Mouse (Mus musculus) cerebellum, postnatal 10 days (tissue): ENCODE measurements around the gene Fcgr3.
"Not testable (repeated sequence)": the region's sequence is repeated elsewhere in the genome, so short reads cannot be mapped to it uniquely, and the experiment has no call there.

Experiments
- DNase-seq, 2 experiments: peaks; one replicate each; pipeline ENCODE4 v3.0.0; 2021; ENCODE audit warnings: mixed read lengths in 2 of 2

Fcgr3 gene

DNA sequence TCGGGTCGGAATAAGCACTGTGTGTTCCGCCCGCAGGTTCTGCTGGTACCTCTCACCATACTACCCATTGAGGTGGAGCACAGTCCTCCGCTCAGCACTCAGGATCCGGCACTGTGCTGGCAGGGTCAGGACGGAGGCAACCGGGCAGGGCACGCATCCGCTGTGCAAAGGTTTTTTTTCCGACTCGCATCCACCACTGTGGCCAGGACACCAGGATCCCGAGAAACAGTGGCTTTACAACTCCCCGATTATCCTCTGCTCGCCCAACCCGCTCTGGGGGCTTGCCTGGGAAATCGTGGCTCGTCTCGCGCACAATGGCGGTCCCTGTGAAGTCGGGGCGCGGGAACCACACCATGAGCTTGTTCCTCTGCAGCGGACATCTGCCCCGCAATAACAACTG, 21.0 kb upstream of the Fcgr3 start:
- peak in 1 of 2 experiments; percentile 17 for DNase-seq

DNA sequence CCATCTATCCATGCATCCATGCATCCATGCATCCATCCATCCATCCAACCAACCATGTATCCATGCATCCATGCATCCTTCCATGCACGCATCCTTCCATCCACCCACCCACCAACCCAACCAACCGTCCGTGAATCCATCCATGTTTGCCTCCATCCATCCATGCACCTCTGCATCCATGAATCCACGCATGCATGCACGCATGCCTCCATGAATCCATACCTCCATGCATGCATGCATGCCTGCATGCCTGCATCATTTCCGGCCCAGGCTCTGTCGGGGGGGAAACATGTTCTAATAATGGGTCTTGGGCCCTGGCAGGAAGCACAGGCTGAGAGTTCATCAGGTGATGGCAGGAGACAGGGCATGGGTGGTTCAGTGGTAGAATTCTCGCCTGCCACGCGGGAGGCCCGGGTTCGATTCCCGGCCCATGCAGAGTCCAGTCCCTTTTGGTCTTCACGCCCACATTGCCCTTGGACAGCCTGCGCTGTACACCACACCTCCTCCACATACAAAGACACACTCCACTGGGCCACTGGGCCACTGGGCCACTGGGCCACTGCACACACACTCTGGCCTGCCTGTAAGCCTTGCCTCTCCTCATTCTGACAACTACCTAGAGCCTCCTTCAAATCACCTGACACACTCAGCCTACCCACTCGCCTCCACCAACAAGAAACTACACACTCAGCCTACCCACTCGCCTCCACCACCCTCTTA, 16.9 kb upstream of the Fcgr3 start:
- DNase-seq = not testable (repeated sequence)

DNA sequence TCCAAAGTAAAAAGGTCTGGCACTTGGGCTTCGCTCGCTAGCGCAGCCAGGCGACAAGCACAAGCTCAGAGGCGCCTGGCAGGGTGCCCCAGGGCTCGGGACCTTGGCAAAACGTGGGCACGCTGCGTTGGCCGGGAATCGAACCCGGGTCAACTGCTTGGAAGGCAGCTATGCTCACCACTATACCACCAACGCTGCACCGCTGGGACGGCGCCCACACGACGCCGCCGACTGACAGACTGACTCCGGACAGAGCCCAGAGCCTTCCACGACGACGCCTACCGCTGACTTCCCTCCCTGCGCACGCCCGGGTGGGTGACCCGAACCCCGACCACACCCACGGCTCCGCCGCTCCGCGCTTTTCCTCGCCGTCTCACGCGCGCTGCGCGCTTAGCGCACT, 15.1 kb upstream of the Fcgr3 start:
- not testable (repeated sequence) for DNase-seq

DNA sequence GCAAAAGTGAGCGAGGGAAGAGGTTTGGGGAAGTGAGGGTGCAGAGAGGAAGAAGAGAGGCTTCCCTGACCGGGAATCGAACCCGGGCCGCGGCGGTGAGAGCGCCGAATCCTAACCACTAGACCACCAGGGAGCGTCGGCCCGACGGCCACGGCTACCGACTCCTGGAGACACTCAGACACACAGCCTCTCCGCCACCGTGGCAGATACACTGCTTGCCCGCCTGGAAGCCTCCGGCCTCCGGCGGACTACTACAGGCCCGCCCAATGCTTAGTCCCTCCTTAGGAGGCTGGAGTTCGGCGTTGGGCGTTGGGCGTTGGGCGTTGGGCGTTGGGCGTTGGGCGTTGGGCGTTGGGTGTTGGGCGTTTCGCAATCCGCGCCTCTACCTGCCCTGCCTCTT, 14.6 kb upstream of the Fcgr3 start:
- not testable (repeated sequence) for DNase-seq

DNA sequence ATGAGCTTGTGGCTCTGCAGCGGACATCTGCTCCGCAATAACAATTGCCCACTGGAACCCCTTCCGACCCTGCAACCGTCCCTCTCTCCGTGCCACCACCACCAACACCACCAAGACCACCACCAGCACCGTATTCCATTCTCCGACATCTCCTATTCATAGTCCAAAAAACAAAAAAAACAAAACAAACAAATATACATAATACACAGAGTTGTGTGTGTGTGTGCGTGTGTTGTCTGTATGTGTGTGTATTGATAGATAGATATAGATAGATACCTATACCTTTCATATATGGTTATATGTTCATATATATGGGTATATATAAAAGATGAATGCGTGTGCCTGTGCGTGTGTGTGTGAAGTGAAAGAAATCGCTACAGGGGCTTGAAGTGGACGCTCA, 13.7 kb upstream of the Fcgr3 start:
- not testable (repeated sequence) for DNase-seq

DNA sequence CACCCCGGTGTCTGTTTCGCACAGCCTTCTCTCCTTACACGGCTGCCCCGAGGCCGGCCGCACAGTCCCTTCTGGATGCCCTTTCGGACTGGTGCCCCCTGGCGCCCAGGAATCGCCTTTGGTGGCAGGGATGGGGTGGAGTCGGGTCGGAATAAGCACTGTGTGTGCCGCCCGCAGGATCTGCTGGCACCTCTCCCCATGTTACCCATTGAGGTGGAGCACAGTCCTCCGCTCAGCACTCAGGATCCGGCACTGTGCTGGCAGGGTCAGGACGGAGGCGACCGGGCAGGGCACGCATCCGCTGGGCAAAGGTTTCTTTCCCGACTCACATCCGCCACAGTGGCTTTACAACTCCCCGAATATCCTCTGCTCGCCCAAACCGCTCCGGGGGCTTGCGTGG, 13.2 kb upstream of the Fcgr3 start:
- DNase-seq = peak; percentile 36 to 66

DNA sequence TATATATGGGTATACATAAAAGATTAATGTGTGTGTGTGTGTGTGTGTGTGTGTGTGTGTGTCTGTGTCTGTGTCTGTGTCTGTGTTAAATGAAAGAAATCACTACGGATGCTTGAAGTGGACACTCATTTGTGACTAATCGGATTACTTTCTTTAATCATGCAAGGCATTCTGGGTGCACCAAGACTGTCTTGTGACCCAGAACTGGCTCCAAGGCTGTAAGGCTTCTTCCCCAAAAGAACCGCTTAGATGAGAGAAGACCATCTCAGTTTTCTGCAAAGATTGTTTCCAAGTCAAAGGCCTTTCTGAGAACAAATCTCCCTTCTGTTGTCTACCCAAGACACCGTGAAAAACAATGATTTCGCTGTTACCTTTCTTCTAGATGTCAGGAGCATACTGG, 12.5 kb upstream of the Fcgr3 start:
- DNase-seq = not testable (repeated sequence)

DNA sequence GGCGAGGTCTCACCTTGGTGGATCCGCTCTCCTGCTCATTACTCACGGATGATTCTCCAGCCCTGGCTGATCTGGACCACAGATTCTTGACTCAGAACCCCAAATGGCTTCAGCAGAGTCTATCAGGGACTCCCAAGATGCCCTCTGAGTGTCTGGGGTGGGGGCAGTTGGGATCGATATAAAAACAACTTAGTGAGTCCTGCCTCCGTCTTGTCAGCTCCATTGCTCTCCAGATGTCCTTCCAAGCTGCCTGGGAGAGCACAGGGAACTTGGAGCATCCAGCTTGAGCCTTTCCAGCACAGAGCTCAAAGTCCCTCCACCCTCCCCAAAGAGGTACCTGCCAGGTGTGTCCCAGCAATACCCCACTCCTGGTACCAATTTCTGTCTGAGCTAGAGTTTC, 11.4 kb upstream of the Fcgr3 start:
- DNase-seq = not testable (repeated sequence)

DNA sequence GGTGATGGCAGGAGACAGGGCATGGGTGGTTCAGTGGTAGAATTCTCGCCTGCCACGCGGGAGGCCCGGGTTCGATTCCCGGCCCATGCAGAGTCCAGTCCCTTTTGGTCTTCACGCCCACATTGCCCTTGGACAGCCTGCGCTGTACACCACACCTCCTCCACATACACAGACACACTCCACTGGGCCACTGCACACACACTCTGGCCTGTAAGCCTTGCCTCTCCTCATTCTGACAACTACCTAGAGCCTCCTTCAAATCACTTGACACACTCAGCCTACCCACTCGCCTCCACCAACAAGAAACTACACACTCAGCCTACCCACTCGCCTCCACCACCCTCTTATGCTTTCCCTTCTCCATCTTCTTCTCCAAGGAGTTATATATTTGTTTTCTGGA, 9.5 kb upstream of the Fcgr3 start:
- peak; percentile 22 to 42 for DNase-seq

DNA sequence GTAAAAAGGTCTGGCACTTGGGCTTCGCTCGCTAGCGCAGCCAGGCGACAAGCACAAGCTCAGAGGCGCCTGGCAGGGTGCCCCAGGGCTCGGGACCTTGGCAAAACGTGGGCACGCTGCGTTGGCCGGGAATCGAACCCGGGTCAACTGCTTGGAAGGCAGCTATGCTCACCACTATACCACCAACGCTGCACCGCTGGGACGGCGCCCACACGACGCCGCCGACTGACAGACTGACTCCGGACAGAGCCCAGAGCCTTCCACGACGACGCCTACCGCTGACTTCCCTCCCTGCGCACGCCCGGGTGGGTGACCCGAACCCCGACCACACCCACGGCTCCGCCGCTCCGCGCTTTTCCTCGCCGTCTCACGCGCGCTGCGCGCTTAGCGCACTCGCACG, 7.5 kb upstream of the Fcgr3 start:
- not testable (repeated sequence) for DNase-seq

DNA sequence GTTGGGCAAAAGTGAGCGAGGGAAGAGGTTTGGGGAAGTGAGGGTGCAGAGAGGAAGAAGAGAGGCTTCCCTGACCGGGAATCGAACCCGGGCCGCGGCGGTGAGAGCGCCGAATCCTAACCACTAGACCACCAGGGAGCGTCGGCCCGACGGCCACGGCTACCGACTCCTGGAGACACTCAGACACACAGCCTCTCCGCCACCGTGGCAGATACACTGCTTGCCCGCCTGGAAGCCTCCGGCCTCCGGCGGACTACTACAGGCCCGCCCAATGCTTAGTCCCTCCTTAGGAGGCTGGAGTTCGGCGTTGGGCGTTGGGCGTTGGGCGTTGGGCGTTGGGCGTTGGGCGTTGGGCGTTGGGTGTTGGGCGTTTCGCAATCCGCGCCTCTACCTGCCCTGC, 7.0 kb upstream of the Fcgr3 start:
- DNase-seq = not testable (repeated sequence)

DNA sequence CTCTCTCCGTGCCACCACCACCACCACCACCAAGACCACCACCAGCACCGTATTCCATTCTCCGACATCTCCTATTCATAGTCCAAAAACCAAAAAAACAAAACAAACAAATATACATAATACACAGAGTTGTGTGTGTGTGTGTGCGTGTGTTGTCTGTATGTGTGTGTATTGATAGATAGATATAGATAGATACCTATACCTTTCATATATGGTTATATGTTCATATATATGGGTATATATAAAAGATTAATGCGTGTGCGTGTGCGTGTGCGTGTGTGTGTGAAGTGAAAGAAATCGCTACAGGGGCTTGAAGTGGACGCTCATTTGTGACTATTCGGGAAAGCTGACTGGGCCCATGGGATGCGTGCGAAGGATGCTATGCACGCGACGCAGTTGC, 6.1 kb upstream of the Fcgr3 start:
- peak in 1 of 2 experiments; percentile 45 for DNase-seq

DNA sequence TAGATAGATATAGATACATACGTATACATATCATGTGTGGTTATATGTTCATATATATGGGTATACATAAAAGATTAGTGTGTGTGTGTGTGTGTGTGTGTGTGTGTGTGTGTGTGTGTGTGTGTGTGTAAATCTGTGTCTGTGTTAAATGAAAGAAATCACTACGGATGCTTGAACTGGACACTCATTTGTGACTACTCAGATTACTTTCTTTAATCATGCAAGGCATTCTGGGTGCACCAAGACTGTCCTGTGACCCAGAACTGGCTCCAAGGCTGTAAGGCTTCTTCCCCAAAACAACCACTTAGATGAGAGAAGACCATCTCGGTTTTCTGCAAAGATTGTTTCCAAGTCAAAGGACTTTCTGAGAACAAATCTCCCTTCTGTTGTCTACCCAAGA, 4.8 kb upstream of the Fcgr3 start:
- DNase-seq = peak; percentile 11 to 46

DNA sequence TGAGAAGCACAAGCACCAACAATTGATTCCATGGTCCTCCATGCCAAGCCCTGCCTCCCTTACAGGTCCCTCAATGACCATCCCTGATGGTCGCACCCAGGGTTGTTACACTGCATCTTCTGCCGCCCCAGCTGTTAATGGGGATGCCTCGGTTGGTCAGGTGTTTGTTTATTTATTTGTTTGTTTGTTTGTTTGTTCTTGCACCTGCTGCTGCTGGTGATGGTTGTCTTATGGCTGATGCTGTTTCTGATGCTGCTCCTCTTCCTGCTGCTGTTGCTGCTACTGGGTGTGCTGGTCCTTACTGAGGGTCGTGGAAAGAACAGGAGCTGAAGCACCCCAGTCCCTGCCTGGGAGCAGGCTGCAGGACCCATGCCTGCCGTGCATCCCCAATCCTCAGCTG, 3.2 kb upstream of the Fcgr3 start:
- not testable (repeated sequence) for DNase-seq

DNA sequence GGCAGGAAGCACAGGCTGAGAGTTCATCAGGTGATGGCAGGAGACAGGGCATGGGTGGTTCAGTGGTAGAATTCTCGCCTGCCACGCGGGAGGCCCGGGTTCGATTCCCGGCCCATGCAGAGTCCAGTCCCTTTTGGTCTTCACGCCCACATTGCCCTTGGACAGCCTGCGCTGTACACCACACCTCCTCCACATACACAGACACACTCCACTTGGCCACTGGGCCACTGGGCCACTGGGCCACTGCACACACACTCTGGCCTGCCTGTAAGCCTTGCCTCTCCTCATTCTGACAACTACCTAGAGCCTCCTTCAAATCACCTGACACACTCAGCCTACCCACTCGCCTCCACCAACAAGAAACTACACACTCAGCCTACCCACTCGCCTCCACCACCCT, 1.8 kb upstream of the Fcgr3 start:
- DNase-seq = not testable (repeated sequence)

DNA sequence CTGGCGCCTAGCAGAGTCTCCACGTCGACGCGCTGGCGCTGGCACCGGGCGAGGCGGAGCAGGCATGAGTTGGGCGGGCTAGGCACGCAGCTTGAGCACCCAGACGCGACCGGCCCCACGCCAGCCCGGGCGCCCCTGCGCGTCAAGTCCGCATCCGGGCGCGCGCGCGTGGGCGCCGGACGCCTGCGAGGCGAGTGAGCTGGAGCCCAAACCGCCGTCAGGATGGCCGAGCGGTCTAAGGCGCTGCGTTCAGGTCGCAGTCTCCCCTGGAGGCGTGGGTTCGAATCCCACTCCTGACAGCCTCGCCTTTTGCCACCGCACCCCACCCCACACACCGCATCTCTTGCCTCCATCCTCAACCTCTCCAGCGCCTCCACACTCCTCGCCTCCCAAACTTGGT, 1.0 kb upstream of the Fcgr3 start:
- peak; percentile 57 to 58 for DNase-seq

DNA sequence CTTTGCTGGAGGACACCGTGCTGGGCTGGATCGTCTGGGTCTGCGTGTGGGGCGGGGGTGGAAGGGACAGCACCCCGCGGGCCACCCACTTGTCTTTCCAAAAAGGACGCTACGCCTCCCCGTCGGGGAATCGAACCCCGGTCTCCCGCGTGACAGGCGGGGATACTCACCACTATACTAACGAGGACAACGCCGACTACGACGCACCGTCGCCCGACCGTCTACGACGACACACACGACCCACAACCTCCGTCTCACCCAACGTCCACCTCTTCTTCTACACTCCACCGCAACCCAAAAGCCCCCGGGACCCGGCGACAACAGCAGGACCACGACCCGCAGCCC, 480 bp upstream of the Fcgr3 start:
- peak; percentile 76 to 79 for DNase-seq

DNA sequence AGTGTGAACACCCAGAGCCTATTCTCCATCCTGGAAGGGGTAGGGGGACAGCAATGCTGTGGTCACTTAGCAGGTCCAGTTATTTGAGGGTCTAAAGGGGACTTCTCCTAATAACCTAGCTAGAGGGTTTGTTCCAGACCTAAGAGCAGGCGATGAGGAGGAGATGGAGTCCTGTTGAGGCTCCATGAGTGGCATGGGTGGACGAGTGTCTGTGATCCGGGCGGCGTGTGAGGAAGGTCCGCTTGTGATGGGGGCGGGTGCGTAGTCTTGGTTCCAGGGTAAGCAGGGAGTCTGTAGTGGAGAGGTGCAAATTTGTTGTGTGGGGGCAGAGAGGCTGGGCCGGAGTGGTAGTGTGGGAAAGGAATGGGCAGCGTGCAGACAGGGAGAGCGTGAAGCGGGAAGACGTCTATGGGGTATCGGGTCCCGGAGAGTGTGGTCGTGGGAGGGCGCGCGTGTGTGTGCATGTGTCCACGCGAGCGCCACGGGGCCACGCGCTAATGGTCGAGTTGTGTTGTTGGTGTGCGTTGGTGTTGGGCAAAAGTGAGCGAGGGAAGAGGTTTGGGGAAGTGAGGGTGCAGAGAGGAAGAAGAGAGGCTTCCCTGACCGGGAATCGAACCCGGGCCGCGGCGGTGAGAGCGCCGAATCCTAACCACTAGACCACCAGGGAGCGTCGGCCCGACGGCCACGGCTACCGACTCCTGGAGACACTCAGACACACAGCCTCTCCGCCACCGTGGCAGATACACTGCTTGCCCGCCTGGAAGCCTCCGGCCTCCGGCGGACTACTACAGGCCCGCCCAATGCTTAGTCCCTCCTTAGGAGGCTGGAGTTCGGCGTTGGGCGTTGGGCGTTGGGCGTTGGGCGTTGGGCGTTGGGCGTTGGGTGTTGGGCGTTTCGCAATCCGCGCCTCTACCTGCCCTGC, 905 bp downstream of the Fcgr3 start:
- DNase-seq = peak; percentile 52 to 62

DNA sequence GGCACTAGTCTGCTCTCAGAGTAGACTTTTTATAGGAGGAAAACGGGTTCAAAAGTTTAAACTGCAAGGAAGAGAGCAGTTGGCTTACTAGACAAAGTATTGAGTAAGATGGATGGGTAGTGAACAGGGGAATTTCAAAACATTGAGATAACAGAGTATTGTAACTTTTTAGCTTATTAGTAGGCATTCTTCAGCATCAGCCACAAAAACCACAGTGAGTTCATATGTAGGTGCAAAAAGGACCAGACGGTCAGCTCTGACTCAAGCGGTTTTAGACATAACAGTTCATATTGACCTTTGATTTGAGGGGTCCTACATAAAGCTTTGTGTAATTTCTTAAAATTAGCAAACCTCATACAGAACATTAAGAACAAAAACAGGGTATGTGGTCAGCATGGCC, 3.2 kb downstream of the Fcgr3 start:
- DNase-seq = no peak

DNA sequence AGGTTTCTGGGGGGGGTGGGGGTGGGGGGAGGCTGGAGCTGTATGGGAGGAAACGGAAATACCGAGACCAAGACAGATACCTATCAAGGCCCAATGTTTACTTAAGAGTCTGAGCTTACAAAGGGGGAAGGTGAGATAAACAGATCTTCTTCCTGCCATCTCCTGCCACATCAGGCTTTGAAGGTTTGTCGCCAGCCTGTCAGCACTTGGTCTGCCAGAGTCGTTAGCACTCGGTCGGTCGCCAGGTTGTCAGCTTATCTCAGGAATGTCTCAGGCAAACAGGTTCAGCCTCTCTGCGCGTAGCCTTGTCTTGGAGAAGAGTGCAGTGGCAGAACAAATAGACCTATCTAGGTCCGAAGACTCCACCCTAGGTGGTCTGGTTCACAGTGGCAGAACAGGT, 4.3 kb downstream of the Fcgr3 start:
- DNase-seq = no peak

DNA sequence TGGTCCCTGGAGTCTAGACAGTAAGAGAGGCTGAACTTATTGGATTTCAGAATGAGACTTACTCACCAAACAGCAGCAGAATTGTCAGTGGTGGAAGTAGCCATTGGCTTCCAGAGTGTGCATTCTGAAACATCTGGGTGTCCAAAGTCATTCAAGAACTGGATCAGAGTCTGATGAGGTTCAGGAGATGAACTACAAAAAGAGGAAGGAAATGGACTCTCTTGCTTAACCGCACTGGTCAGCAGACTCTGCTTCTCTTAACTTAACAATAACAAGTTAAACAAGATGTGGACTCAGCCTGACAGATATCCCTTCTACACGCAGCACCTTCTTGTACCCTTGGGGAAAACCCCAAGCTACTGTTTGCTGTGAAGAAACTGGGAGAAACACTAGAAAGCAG, 5.5 kb downstream of the Fcgr3 start:
- DNase-seq = no peak

DNA sequence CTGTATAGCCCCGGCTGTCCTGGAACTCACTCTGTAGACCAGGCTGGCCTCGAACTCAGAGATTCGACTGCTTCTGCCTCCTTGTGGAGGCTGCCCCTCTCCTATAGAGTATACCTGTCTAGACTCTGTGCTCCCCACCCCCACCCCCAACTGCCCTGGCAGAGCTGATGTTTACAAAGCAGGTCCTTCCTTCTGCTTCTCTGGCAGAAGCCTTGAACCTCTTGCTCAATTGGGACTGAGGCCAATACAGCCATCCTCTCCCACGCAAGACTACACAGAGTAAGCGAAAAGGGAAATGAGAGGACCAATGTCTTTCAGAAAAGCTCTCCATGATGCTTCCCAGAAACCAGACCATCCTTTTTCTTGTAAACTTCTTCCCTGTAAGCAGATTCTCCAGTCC, 7.5 kb downstream of the Fcgr3 start:
- peak in 1 of 2 experiments; percentile 27 for DNase-seq

DNA sequence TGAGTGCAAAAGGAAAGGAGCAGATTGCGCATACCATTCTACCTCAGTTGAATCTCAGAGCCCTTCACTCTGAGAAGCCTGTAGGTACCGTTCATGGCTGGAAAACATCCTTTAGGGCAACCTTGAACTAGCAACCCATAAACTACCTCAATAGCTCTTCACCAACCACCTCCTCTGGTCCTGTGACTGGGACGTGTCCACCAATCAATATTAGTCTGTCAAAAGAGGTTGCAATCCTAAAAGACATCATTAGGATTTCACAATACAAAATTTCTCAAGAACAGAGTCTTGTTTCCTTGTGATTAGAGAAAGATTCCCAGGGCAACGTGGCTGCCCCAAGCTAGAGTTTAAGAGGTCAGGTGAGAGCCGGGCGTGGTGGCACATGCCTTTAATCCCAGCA, 11.4 kb downstream of the Fcgr3 start:
- no peak for DNase-seq

DNA sequence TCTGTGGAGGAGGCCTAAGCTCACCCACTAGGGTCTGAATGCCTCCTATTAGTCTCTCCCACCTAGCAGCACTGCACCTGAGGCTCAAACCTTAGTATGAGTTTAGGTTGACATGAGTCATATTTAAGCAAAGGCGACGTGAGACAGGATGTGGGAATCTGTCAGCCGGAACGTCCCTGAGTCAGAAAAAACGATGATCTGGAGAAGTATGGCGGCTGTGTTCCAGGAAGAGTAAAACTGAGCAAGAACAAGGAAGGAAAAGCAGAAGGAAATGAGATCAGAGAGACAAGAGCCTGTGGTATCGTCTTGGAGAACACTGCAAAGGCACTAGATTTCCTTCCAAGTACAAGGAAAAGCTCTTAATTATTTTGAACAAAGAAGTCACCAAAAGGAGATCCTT, 14.0 kb downstream of the Fcgr3 start:
- no peak for DNase-seq
